Mouse (Mus musculus) small intestine, adult 10 weeks (tissue): ENCODE results near the gene Dlx6. TPM values are rescaled to one million over a fixed set of nuclear protein-coding genes. Genes with fewer than 3 reads are reported as not detected.

Source experiments
- polyA plus RNA-seq: library from polyadenylated mRNA; stranded (reverse); fragments of 350-450 nt; fragmentation: Illumina TruSeq; extraction: RNeasy Lipid Tissue Mini Kit (QIAGEN cat#74804); gene quantifications from one replicate; pipeline ENCODE4 v1.2.3, GENCODE M21; 2014; ENCODE audit warnings: low replicate concordance

Gene Dlx6
- not detected for polyA plus RNA-seq

DNA sequence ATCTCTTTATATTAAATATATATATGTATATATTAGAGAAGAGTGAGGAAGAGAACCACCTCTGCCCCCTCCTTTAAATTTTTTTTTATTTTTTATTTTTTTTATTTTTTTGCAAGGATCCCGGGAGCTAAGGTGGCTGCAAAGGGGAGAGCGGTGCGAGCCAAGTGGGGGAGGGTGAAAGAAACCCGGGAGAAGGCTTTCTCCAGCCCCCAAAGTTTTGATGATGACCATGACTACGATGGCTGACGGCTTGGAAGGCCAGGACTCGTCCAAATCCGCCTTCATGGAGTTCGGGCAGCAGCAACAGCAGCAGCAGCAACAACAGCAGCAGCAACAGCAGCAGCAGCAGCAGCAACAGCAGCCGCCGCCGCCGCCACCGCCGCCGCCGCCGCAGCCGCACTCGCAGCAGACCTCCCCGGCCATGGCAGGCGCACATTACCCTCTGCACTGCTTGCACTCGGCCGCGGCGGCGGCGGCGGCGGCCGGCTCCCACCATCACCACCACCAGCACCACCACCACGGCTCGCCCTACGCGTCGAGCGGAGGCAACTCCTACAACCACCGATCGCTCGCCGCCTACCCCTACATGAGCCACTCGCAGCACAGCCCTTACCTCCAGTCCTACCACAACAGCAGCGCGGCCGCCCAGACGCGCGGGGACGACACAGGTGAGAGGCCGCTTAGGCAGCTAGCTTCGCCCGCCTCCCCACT, at the start of gene Dlx6:
TSS of gene Dlx6 (plus strand) at position 175 of the 711 bp plus-strand sequence.

DNA sequence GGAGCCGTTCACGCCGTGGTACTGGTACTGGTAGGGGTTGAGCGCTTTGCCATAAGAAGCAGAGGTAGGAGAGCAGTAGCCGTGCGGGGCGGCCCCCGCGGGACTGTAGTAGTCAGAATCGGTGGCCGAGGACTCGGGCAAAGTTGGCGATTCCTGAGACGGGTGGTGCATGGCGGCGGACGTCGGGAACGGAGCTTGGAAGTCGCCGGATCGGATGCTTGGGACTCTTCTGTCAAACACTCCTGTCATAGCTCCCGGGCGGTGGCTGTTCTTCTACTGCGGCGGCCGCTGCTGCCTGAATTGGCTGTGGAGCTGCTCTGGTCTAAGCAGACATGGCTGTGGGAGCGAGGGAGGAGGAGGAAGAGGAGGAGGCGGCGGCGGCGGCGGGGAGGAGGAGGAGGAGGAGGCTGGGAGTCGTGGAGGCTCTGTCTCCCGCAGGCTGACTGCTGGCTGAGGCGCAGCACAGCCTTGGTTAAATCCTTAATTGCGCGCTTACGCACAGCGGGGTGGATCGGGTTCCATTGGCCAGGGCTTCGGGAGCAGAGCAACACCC, 18.6 kb downstream of the Dlx6 start, which contains the start of gene Dlx5:
TSS of gene Dlx5 (minus strand) at position 448 of the 553 bp plus-strand sequence.

Other genes with a start within 250 kb of the Dlx6 start
- gene Dlx5, start 18.8 kb downstream of the Dlx6 start, polyA plus RNA-seq: not detected
- gene Sdhaf3, start 92.7 kb downstream of the Dlx6 start, polyA plus RNA-seq: 17.2 TPM